Mouse (Mus musculus) left cerebral cortex, postnatal 4 days (tissue): ENCODE data around the gene Kif9. TPM values are rescaled to one million over a fixed set of nuclear protein-coding genes. Genes with fewer than 3 reads are reported as not detected.

ENCODE experiments used
- DNase-seq: peaks from one replicate; pipeline ENCODE4 v3.0.0-alpha.2; 2022
- intact Hi-C: fragments of 180-260 bp; cut with DNase I; formaldehyde crosslinking; loops from one replicate; pipeline ENCODE4 v1.15.1; 2025
- total RNA-seq, 2 experiments: library from RNA; stranded (reverse); gene quantifications; 2 replicates each; pipeline ENCODE4 v1.2.3; 2021

Kif9 gene
- total RNA-seq, 2 experiments from 2014 or later = 3.3 to 3.6 TPM

- intact Hi-C loops = no loop called here
- DNase-seq = peak; percentile 11
Observed at GRCm38 (mm10) chr9:110490913-110491312, 14.2 kb downstream of the Kif9 start.

GRCm38 (mm10) chr9:110525737-110526136 lies 49.0 kb downstream of the Kif9 start:
- no peak for DNase-seq

GRCm38 (mm10) chr9:110529002-110529737 lies 52.4 kb downstream of the Kif9 start:
- intact Hi-C loops = no loop called here
- DNase-seq = no peak

More at GRCm38 (mm10) chr9:110525737-110526136, 49.0 kb downstream of the Kif9 start:
- intact Hi-C loops = no loop called here

GRCm38 (mm10) chr9:110530650-110531049 lies 53.9 kb downstream of the Kif9 start:
- intact Hi-C loops = loop anchor here (10.0 kb wide), 1 partner anchor 56 kb away; the partner anchor contains the start of genes Kif9 and Klhl18
- DNase-seq = no peak

- no peak for DNase-seq
- intact Hi-C loops = loop anchor here (10.0 kb wide), 1 partner anchor 56 kb away; the partner anchor contains the start of genes Kif9 and Klhl18
Observed at GRCm38 (mm10) chr9:110531151-110531791, 54.5 kb downstream of the Kif9 start.

GRCm38 (mm10) chr9:110531914-110532489 lies 55.2 kb downstream of the Kif9 start:
- intact Hi-C loops = loop anchor here (10.0 kb wide), 1 partner anchor 57 kb away; the partner anchor contains the start of genes Kif9 and Klhl18
- DNase-seq = peak; percentile 99

GRCm38 (mm10) chr9:110532538-110533291 lies 56.0 kb downstream of the Kif9 start, which contains the start of gene Setd2:
TSS of gene Setd2 (plus strand) at chr9:110532597.
- intact Hi-C loops = loop anchor here (10.0 kb wide), 1 partner anchor 58 kb away; the partner anchor contains the start of genes Kif9 and Klhl18
- DNase-seq = peak; percentile 56

GRCm38 (mm10) chr9:110533645-110534044 lies 56.9 kb downstream of the Kif9 start:
- intact Hi-C loops = loop anchor here (10.0 kb wide), 1 partner anchor 59 kb away; the partner anchor contains the start of genes Kif9 and Klhl18
- DNase-seq = no peak

- intact Hi-C loops = loop anchor here (10.0 kb wide), 1 partner anchor 60 kb away; the partner anchor contains the start of genes Kif9 and Klhl18
- no peak for DNase-seq
Observed at GRCm38 (mm10) chr9:110535114-110535513, 58.4 kb downstream of the Kif9 start.

GRCm38 (mm10) chr9:110536636-110537035 lies 59.9 kb downstream of the Kif9 start:
- no peak for DNase-seq
- intact Hi-C loops = loop anchor here (10.0 kb wide), 1 partner anchor 62 kb away; the partner anchor contains the start of genes Kif9 and Klhl18

GRCm38 (mm10) chr9:110538511-110538910 lies 61.8 kb downstream of the Kif9 start:
- DNase-seq = no peak
- intact Hi-C loops = loop anchor here (10.0 kb wide), 1 partner anchor 64 kb away; the partner anchor contains the start of genes Kif9 and Klhl18

GRCm38 (mm10) chr9:110541988-110542387 lies 65.2 kb downstream of the Kif9 start:
- intact Hi-C loops = no loop called here
- DNase-seq = no peak

GRCm38 (mm10) chr9:110548261-110548660 lies 71.5 kb downstream of the Kif9 start:
- intact Hi-C loops = no loop called here

GRCm38 (mm10) chr9:110568309-110568708 lies 91.6 kb downstream of the Kif9 start:
- intact Hi-C loops = no loop called here
- no peak for DNase-seq

More at GRCm38 (mm10) chr9:110548261-110548660, 71.5 kb downstream of the Kif9 start:
- no peak for DNase-seq

Other genes with a start within 250 kb of the Kif9 start
- 100 to 1,000 TPM; 420 to 463 TPM for gene Cspg5, start 233.2 kb upstream of the Kif9 start, total RNA-seq
- 10 to 100 TPM; 12.5 to 19.3 TPM for gene Elp6, start 171.8 kb upstream of the Kif9 start, total RNA-seq
- 10 to 100 TPM; 96.7 to 99.5 TPM for gene Scap, start 143.7 kb upstream of the Kif9 start, total RNA-seq
- gene Ptpn23, start 68.7 kb upstream of the Kif9 start, total RNA-seq = 10 to 100 TPM; 66.7 to 73.3 TPM
- under 1 TPM in 1 of 2 experiments, not detected in 1; 0.42 TPM for gene Ngp, start 57.2 kb upstream of the Kif9 start, total RNA-seq
- 10 to 100 TPM; 48.9 to 52.4 TPM for gene Klhl18, start 264 bp upstream of the Kif9 start, total RNA-seq
- gene Setd2, start 55.6 kb downstream of the Kif9 start, total RNA-seq = 10 to 100 TPM; 96.2 to 99.1 TPM
- 1 to 10 TPM; 5.9 to 8.6 TPM for gene Nradd, start 147.5 kb downstream of the Kif9 start, total RNA-seq
- 10 to 100 TPM; 13.0 to 14.6 TPM for gene Nbeal2, start 177.2 kb downstream of the Kif9 start, total RNA-seq
- 10 to 100 TPM; 43.1 to 46.6 TPM for gene Ccdc12, start 179.5 kb downstream of the Kif9 start, total RNA-seq